Mouse (Mus musculus) layer of hippocampus, postnatal 36 days (tissue): Measurements from ENCODE around the gene Tlr5. TPM values are rescaled to one million over a fixed set of nuclear protein-coding genes. Genes with fewer than 3 reads are reported as not detected.

Experiments used
- DNase-seq, 2 experiments: peaks; one replicate each; pipeline ENCODE4 v3.0.0; 2022
- total RNA-seq, 2 experiments: library from RNA; stranded (reverse); gene quantifications; 2 replicates each; pipeline ENCODE4 v1.2.3; 2021

The Tlr5 gene
- total RNA-seq, 2 experiments from 2014 or later: 0.17 to 0.33 TPM

GRCm38 (mm10) chr1:182990092-182990762 lies 35.6 kb downstream of the Tlr5 start:
- DNase-seq: no peak

GRCm38 (mm10) chr1:182991002-182991778 lies 36.6 kb downstream of the Tlr5 start:
- peak; percentile 63 to 64 for DNase-seq

Other genes with a start within 250 kb of the Tlr5 start
- gene Ccdc185, start 205.6 kb upstream of the Tlr5 start, total RNA-seq: under 1 TPM in 1 of 2 experiments, not detected in 1; 0.18 TPM
- gene Susd4, start 190.9 kb upstream of the Tlr5 start, total RNA-seq: 100 to 1,000 TPM; 119 to 121 TPM